Mouse (Mus musculus): Measurements from ENCODE around the gene Pik3r4. TPM values are rescaled to one million over a fixed set of nuclear protein-coding genes. Genes with fewer than 3 reads are reported as not detected.
A peak's percentile ranks its signal among the peaks of the same experiment; 100 is the strongest.

Gene Pik3r4
- total and polyA plus RNA-seq, 2 experiments from 2014 or later = 12.8 to 17.7 TPM

GRCm38 (mm10) chr9:105672032-105672431 lies 29.3 kb downstream of the Pik3r4 start:
- no peaks in the 10 kb centered on the region for H3K9me3 ChIP-seq (ENCODE audit: low read length)
- ATAC-seq = no peak
- H3K4me2 ChIP-seq (ENCODE audit: low read depth, low read length) = no peak overlapping the region
- H3K27ac ChIP-seq = no peak overlapping the region
- no peak for DNase-seq (ENCODE audit: low spot score)
- peaks cover 51% of the 10 kb centered on the region for H3K36me3 ChIP-seq (ENCODE audit: insufficient read depth, low read length)
- H3K4me1 ChIP-seq (ENCODE audit: insufficient read depth, low read length) = no peaks in the 10 kb centered on the region
- no peaks in the 10 kb centered on the region for H3K27me3 ChIP-seq (ENCODE audit: insufficient read depth, low read length)
- WGBS = 91% methylated on average over 2 of the region's 2 CpGs
- no peak overlapping the region for H3K4me3 ChIP-seq (ENCODE audit: low read length)
- TF ChIP-seq CTCF (IDR thresholded peaks at IDR 0.05; ENCODE audit: low read depth) = no peak
- H3K9ac ChIP-seq (replicated peaks; ENCODE audit: low read length) = no peak overlapping the region

GRCm38 (mm10) chr9:105675941-105676340 lies 33.2 kb downstream of the Pik3r4 start:
- 84% methylated on average over 11 of the region's 11 CpGs for WGBS
- peaks cover 45% of the 10 kb centered on the region for H3K36me3 ChIP-seq (ENCODE audit: insufficient read depth, low read length)
- H3K9ac ChIP-seq (replicated peaks; ENCODE audit: low read length) = no peak overlapping the region
- TF ChIP-seq CTCF (IDR thresholded peaks at IDR 0.05; ENCODE audit: low read depth) = no peak
- H3K27me3 ChIP-seq (ENCODE audit: insufficient read depth, low read length) = no peaks in the 10 kb centered on the region
- no peaks in the 10 kb centered on the region for H3K4me1 ChIP-seq (ENCODE audit: insufficient read depth, low read length)
- H3K27ac ChIP-seq = no peak overlapping the region
- no peaks in the 10 kb centered on the region for H3K9me3 ChIP-seq (ENCODE audit: low read length)
- H3K4me3 ChIP-seq (ENCODE audit: low read length) = no peak overlapping the region
- DNase-seq (ENCODE audit: low spot score) = no peak
- H3K4me2 ChIP-seq (ENCODE audit: low read depth, low read length) = no peak overlapping the region
- ATAC-seq = no peak

- Histone ChIP-seq H3K27ac (no peak overlapping the region), H3K36me3 (ENCODE audit: insufficient read depth, low read length) (peaks cover 53% of the 10 kb centered on the region), H3K4me2 (ENCODE audit: low read depth, low read length) (no peak overlapping the region), H3K9ac (replicated peaks; ENCODE audit: low read length) (no peak overlapping the region), H3K27me3 (ENCODE audit: insufficient read depth, low read length) (no peaks in the 10 kb centered on the region), H3K4me1 (ENCODE audit: insufficient read depth, low read length) (no peaks in the 10 kb centered on the region), H3K4me3 (ENCODE audit: low read length) (no peak overlapping the region), H3K9me3 (ENCODE audit: low read length) (no peaks in the 10 kb centered on the region)
- no peak for TF ChIP-seq CTCF (IDR thresholded peaks at IDR 0.05; ENCODE audit: low read depth)
- 38% methylated on average over 7 of the region's 7 CpGs for WGBS
- DNase-seq (ENCODE audit: low spot score) (no peak), ATAC-seq (peak; percentile 49; the same call in 1 of the 2 replicates)
Observed at GRCm38 (mm10) chr9:105681386-105681785, 38.6 kb downstream of the Pik3r4 start.

GRCm38 (mm10) chr9:105684549-105685165 lies 41.9 kb downstream of the Pik3r4 start:
- Histone ChIP-seq H3K9ac (replicated peaks; ENCODE audit: low read length) (no peak overlapping the region), H3K4me2 (ENCODE audit: low read depth, low read length) (no peak overlapping the region), H3K4me1 (ENCODE audit: insufficient read depth, low read length) (no peaks in the 10 kb centered on the region), H3K4me3 (ENCODE audit: low read length) (no peak overlapping the region), H3K27me3 (ENCODE audit: insufficient read depth, low read length) (no peaks in the 10 kb centered on the region), H3K9me3 (ENCODE audit: low read length) (no peaks in the 10 kb centered on the region), H3K36me3 (ENCODE audit: insufficient read depth, low read length) (peaks cover 48% of the 10 kb centered on the region), H3K27ac (no peak overlapping the region)
- WGBS = 84% methylated on average over 13 of the region's 13 CpGs
- TF ChIP-seq CTCF (IDR thresholded peaks at IDR 0.05; ENCODE audit: low read depth) = no peak
- DNase-seq (ENCODE audit: low spot score) (no peak), ATAC-seq (no peak)

GRCm38 (mm10) chr9:105689485-105689884 lies 46.7 kb downstream of the Pik3r4 start:
- Histone ChIP-seq H3K4me1 (ENCODE audit: insufficient read depth, low read length) (no peaks in the 10 kb centered on the region), H3K36me3 (ENCODE audit: insufficient read depth, low read length) (peaks cover 35% of the 10 kb centered on the region), H3K9me3 (ENCODE audit: low read length) (no peaks in the 10 kb centered on the region), H3K27me3 (ENCODE audit: insufficient read depth, low read length) (no peaks in the 10 kb centered on the region), H3K4me2 (ENCODE audit: low read depth, low read length) (no peak overlapping the region), H3K4me3 (ENCODE audit: low read length) (no peak overlapping the region), H3K9ac (replicated peaks; ENCODE audit: low read length) (no peak overlapping the region), H3K27ac (no peak overlapping the region)
- TF ChIP-seq CTCF (IDR thresholded peaks at IDR 0.05; ENCODE audit: low read depth) = no peak
- no peak for DNase-seq (ENCODE audit: low spot score)
- ATAC-seq = no peak
- WGBS = 42% methylated on average over 7 of the region's 7 CpGs

- no peak for DNase-seq (ENCODE audit: low spot score)
- peaks cover 9% of the 10 kb centered on the region; the same call in 1 of the 2 replicates for H3K36me3 ChIP-seq (ENCODE audit: insufficient read depth, low read length)
- H3K27me3 ChIP-seq (ENCODE audit: insufficient read depth, low read length) = no peaks in the 10 kb centered on the region
- no peak overlapping the region for H3K9ac ChIP-seq (replicated peaks; ENCODE audit: low read length)
- no peak overlapping the region for H3K4me2 ChIP-seq (ENCODE audit: low read depth, low read length)
- H3K9me3 ChIP-seq (ENCODE audit: low read length) = no peaks in the 10 kb centered on the region
- no peaks in the 10 kb centered on the region for H3K4me1 ChIP-seq (ENCODE audit: insufficient read depth, low read length)
- no peak for ATAC-seq
- no peak overlapping the region for H3K4me3 ChIP-seq (ENCODE audit: low read length)
- TF ChIP-seq CTCF (IDR thresholded peaks at IDR 0.05; ENCODE audit: low read depth) = no peak
- WGBS = 93% methylated on average over 14 of the region's 14 CpGs
- no peak overlapping the region for H3K27ac ChIP-seq
Observed at GRCm38 (mm10) chr9:105692472-105692871, 49.7 kb downstream of the Pik3r4 start.

- Histone ChIP-seq H3K4me3 (ENCODE audit: low read length) (no peak overlapping the region), H3K27me3 (ENCODE audit: insufficient read depth, low read length) (no peaks in the 10 kb centered on the region), H3K36me3 (ENCODE audit: insufficient read depth, low read length) (peaks cover 4% of the 10 kb centered on the region; the same call in 1 of the 2 replicates), H3K4me2 (ENCODE audit: low read depth, low read length) (no peak overlapping the region), H3K4me1 (ENCODE audit: insufficient read depth, low read length) (peaks cover under 1% of the 10 kb centered on the region; the same call in 1 of the 2 replicates), H3K27ac (no peak overlapping the region), H3K9me3 (ENCODE audit: low read length) (no peaks in the 10 kb centered on the region), H3K9ac (replicated peaks; ENCODE audit: low read length) (no peak overlapping the region)
- ATAC-seq (no peak), DNase-seq (ENCODE audit: low spot score) (no peak)
- TF ChIP-seq CTCF (IDR thresholded peaks at IDR 0.05; ENCODE audit: low read depth) = no peak
- WGBS = 71% methylated on average over 9 of the region's 9 CpGs
Observed at GRCm38 (mm10) chr9:105693056-105693455, 50.3 kb downstream of the Pik3r4 start.
